Mouse (Mus musculus) megakaryocyte, embryonic 14.5 days (primary cell): Measurements from ENCODE around the gene Dab1.

Source experiments
- FLI1 ChIP-seq: IDR thresholded peaks from 2 replicates; pipeline ENCODE4 v1.6.1; 2012; ENCODE audit warnings: low read length, inconsistent platforms, mixed read lengths
- GATA1 ChIP-seq: IDR thresholded peaks from 3 replicates; pipeline ENCODE4 v1.6.1; 2012; ENCODE audit warnings: mixed read lengths, low read length, inconsistent platforms, borderline replicate concordance

DNA sequence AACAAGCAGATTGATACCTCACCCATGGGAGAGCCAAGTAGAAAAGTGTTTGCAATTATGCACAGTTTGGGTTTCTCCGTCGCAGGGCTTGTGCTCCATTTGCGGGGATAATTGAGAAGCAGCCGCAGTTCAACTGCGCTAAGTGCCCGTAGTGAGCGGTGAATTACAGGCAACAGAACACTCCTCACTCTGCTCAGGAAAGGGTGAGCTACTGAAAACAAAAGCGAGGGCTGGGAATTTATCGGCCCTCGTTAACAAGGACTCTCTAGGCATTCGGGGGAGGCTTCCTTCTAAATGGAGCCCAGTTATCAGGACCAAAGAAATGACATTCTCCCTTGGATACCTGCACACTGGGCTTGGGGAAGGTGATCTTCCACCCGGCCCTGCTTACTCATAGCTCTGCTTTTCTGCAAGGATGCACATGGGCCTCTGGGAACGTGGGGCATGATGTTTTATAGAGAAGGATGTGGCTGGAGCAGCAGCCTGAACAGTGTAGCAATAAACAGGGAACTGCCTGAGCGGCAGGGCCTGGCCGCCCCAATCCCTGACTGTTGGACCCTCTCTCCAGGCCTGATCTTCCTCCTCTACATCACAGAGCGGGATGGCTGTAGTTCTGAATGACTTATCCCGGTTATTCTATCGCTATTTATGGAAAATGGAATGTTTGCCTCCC is 1067.1 kb downstream of the Dab1 start:
- TF ChIP-seq FLI1 (no peak), GATA1 (no peak)
